Mouse (Mus musculus) kidney, postnatal 14 days (tissue): ENCODE data around the gene Zfp14.

Experiments used
- DNase-seq: peaks from one replicate; pipeline ENCODE4 v3.0.0; 2022; ENCODE audit warnings: mixed read lengths

Zfp14 gene

GRCm38 (mm10) chr7:30050882-30051548 lies at the start of gene Zfp14:
Zfp14 (minus strand) TSS chr7:30051380.
- DNase-seq = peak; percentile 91

GRCm38 (mm10) chr7:30099297-30099696 lies 48.1 kb upstream of the Zfp14 start:
- DNase-seq = no peak

- no peak for DNase-seq
Observed at GRCm38 (mm10) chr7:30095551-30096125, 44.5 kb upstream of the Zfp14 start.

- DNase-seq = peak; percentile 94
Observed at GRCm38 (mm10) chr7:30094646-30095429, 43.7 kb upstream of the Zfp14 start, which contains the start of gene Zfp260. Zfp260 (plus strand) TSS chr7:30094777.

GRCm38 (mm10) chr7:30093918-30094415 lies 42.8 kb upstream of the Zfp14 start:
- no peak for DNase-seq

- DNase-seq = no peak
Observed at GRCm38 (mm10) chr7:30092666-30093065, 41.5 kb upstream of the Zfp14 start.

GRCm38 (mm10) chr7:30090970-30091585 lies 39.9 kb upstream of the Zfp14 start:
- DNase-seq = no peak

GRCm38 (mm10) chr7:30090092-30090969 lies 39.2 kb upstream of the Zfp14 start, which contains the start of the genes Gm26920 and Zfp566:
Gm26920 (minus strand) TSS chr7:30090410.
Zfp566 (minus strand) TSS chr7:30090527.
- peak; percentile 97 for DNase-seq

- DNase-seq = no peak
Observed at GRCm38 (mm10) chr7:30089405-30089804, 38.2 kb upstream of the Zfp14 start.

GRCm38 (mm10) chr7:30086524-30086923 lies 35.3 kb upstream of the Zfp14 start:
- no peak for DNase-seq

GRCm38 (mm10) chr7:30072146-30073028 lies 21.2 kb upstream of the Zfp14 start, which contains the start of gene Zfp82:
Zfp82 (minus strand) TSS chr7:30072900.
- DNase-seq = peak; percentile 84

GRCm38 (mm10) chr7:30064622-30065021 lies 13.4 kb upstream of the Zfp14 start:
- no peak for DNase-seq

GRCm38 (mm10) chr7:30062478-30062877 lies 11.3 kb upstream of the Zfp14 start:
- no peak for DNase-seq

- no peak for DNase-seq
Observed at GRCm38 (mm10) chr7:30060341-30060740, 9.2 kb upstream of the Zfp14 start.

GRCm38 (mm10) chr7:30053591-30053990 lies 2.4 kb upstream of the Zfp14 start:
- DNase-seq = no peak

GRCm38 (mm10) chr7:30048126-30048525 lies 3.1 kb downstream of the Zfp14 start:
- no peak for DNase-seq

GRCm38 (mm10) chr7:30044354-30044753 lies 6.8 kb downstream of the Zfp14 start:
- no peak for DNase-seq

- DNase-seq = no peak
Observed at GRCm38 (mm10) chr7:30034331-30034730, 16.8 kb downstream of the Zfp14 start.

- no peak for DNase-seq
Observed at GRCm38 (mm10) chr7:30031379-30031778, 19.8 kb downstream of the Zfp14 start.

- no peak for DNase-seq
Observed at GRCm38 (mm10) chr7:30030677-30031076, 20.5 kb downstream of the Zfp14 start.

GRCm38 (mm10) chr7:30028572-30028971 lies 22.6 kb downstream of the Zfp14 start:
- no peak for DNase-seq
